Mouse (Mus musculus) Muller cell, postnatal 12 days (primary cell): ENCODE measurements at regions not wholly inside any gene's neighbourhood (a gene's known extent, or its start where the extent isn't known, plus 50 kb on each side); places are given as distances from the start of the nearest gene placed in this dataset.

Experiments used
- DNase-seq: peaks from one replicate; pipeline ENCODE4 v3.0.0-alpha.2; 2015; ENCODE audit errors: inconsistent ontology term

GRCm38 (mm10) chr6:33117877-33118276 is 57.8 kb upstream of the Chchd3 start:
- DNase-seq, result no peak

GRCm38 (mm10) chr6:33120581-33120980 is 60.5 kb upstream of the Chchd3 start:
- DNase-seq, result no peak

- DNase-seq, result peak; percentile 73
These were observed 66.5 kb upstream of the Chchd3 start for GRCm38 (mm10) chr6:33126574-33126973.

- DNase-seq, result peak; percentile 64
These were observed 76.8 kb upstream of the Chchd3 start for GRCm38 (mm10) chr6:33136906-33137305.

GRCm38 (mm10) chr6:33137823-33138222 is 77.8 kb upstream of the Chchd3 start:
- DNase-seq, result no peak

GRCm38 (mm10) chr6:33166479-33166878 is 82.4 kb upstream of the Exoc4 start:
- peak; percentile 1 for DNase-seq

- no peak for DNase-seq
These were observed 75.3 kb upstream of the Exoc4 start for GRCm38 (mm10) chr6:33173606-33174005.

- no peak for DNase-seq
These were observed 74.3 kb upstream of the Exoc4 start for GRCm38 (mm10) chr6:33174616-33175015.

- DNase-seq, result no peak
These were observed 59.2 kb upstream of the Exoc4 start for GRCm38 (mm10) chr6:33189521-33190246.

GRCm38 (mm10) chr6:33193823-33194222 is 55.1 kb upstream of the Exoc4 start:
- DNase-seq, result no peak
